Mouse (Mus musculus) brain, embryonic 14.5 days (tissue): ENCODE data around the gene Acly.

ENCODE experiments used
- CTCF ChIP-seq: fragments of 200-500 bp; IDR thresholded peaks from 2 replicates; pipeline ENCODE4 v1.5.1; 2012; ENCODE audit warnings: inconsistent platforms, mild to moderate bottlenecking, moderate library complexity, borderline replicate concordance; ENCODE audit not compliant: insufficient read depth, insufficient read length; ENCODE audit errors: extremely low read depth
- POLR2A ChIP-seq: fragments of 200-500 bp; IDR thresholded peaks from 2 replicates; pipeline ENCODE4 v1.6.1; 2012; ENCODE audit warnings: mild to moderate bottlenecking, inconsistent platforms, borderline replicate concordance; ENCODE audit not compliant: poor library complexity, insufficient read depth, insufficient read length, severe bottlenecking; ENCODE audit errors: extremely low read depth

DNA sequence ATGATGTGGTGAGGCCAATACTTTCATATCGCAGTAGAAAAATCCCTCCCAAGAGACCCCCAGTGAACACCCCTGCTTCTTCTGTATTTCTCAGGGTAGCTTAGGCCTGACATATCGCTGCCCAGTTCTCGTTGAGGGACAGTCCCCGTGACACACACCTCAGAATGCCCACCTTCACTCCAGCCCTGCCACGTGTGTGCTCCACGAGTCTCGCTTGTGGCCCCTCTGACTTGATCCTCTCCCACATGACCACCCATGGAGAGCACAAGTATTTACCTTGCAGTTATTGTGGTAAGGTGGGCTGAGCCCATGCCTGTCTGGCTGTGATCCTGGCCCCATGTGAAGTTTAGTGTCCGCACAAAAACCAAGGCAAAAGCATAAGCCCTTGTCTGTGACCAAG, 40.9 kb upstream of the Acly start:
- TF ChIP-seq POLR2A: no peak
- TF ChIP-seq CTCF: no peak
